Mouse (Mus musculus) hindbrain, embryonic 12.5 days (tissue): ENCODE results near the gene Hes6. TPM values are rescaled to one million over a fixed set of nuclear protein-coding genes. Genes with fewer than 3 reads are reported as not detected.
A peak's percentile ranks its signal among the peaks of the same experiment; 100 is the strongest.

Source experiments
- ATAC-seq: fragments of 200-750 bp; cut with Nextera tagmentation; 2 replicates; pipeline ENCODE4 v1.8.0; 2017; ENCODE audit warnings: moderate TSS enrichment; ENCODE audit not compliant: low FRiP score
- H3K27ac ChIP-seq: fragments of 300-500 bp; sonication (generic); 2 replicates; pipeline ENCODE4 v1.5.1; 2016; ENCODE audit warnings: mild to moderate bottlenecking
- H3K27me3 ChIP-seq: fragments of 300-500 bp; sonication (generic); 2 replicates; pipeline ENCODE4 v1.6.1; 2016; ENCODE audit warnings: mild to moderate bottlenecking
- H3K36me3 ChIP-seq: fragments of 300-500 bp; sonication (generic); 2 replicates; pipeline ENCODE4 v1.6.1; 2016; ENCODE audit warnings: mild to moderate bottlenecking
- H3K4me1 ChIP-seq: fragments of 300-500 bp; sonication (generic); 2 replicates; pipeline ENCODE4 v1.6.1; 2016
- H3K4me2 ChIP-seq: fragments of 300-500 bp; sonication (generic); replicated peaks from 2 replicates; pipeline ENCODE4 v1.6.1; 2016; ENCODE audit warnings: mild to moderate bottlenecking
- H3K4me3 ChIP-seq: fragments of 300-500 bp; sonication (generic); 2 replicates; pipeline ENCODE4 v1.5.1; 2016; ENCODE audit warnings: mild to moderate bottlenecking
- H3K9ac ChIP-seq: fragments of 300-500 bp; sonication (generic); 2 replicates; pipeline ENCODE4 v1.6.1; 2016; ENCODE audit warnings: mild to moderate bottlenecking, moderate library complexity
- H3K9me3 ChIP-seq: fragments of 300-500 bp; sonication (generic); replicated peaks from 2 replicates; pipeline ENCODE4 v1.6.1; 2016; ENCODE audit warnings: mild to moderate bottlenecking
- WGBS: fragments of 180-500 bp; shearing (Covaris S2); methylation state at CpG from one replicate; pipeline ENCODE4 v1.1.7; 2016; 5-methylcytosine and 5-hydroxymethylcytosine counted together
- polyA plus RNA-seq: library from polyadenylated mRNA; unstranded; fragments of >200 nt; fragmentation: Nextera tagmentation; extraction: Ambion mirVana; gene quantifications from 2 replicates; pipeline ENCODE4 v1.2.1, GENCODE M21; 2016

Hes6 gene
- polyA plus RNA-seq, 1 experiment from 2014 or later: 304 TPM

GRCm38 (mm10) chr1:91437083-91437400, 23.2 kb upstream of the Hes6 start:
- H3K4me1 ChIP-seq: peaks cover 6% of the 10 kb centered on the region
- H3K4me3 ChIP-seq: no peak overlapping the region
- peaks cover 9% of the 10 kb centered on the region; the same call in 1 of the 2 replicates for H3K36me3 ChIP-seq
- no peak for ATAC-seq
- no peak overlapping the region for H3K4me2 ChIP-seq
- H3K27me3 ChIP-seq: no peaks in the 10 kb centered on the region
- WGBS: 89% methylated on average over 3 of the region's 3 CpGs
- H3K27ac ChIP-seq: no peak overlapping the region
- H3K9me3 ChIP-seq: no peaks in the 10 kb centered on the region
- no peak overlapping the region for H3K9ac ChIP-seq

GRCm38 (mm10) chr1:91436380-91437082, 22.7 kb upstream of the Hes6 start:
- Histone ChIP-seq H3K4me1 (peaks cover 6% of the 10 kb centered on the region), H3K9ac (no peak overlapping the region), H3K36me3 (peaks cover 9% of the 10 kb centered on the region; the same call in 1 of the 2 replicates), H3K4me2 (no peak overlapping the region), H3K9me3 (no peaks in the 10 kb centered on the region), H3K27ac (no peak overlapping the region), H3K4me3 (no peak overlapping the region), H3K27me3 (no peaks in the 10 kb centered on the region)
- WGBS: 77% methylated on average over 6 of the region's 6 CpGs
- no peak for ATAC-seq

GRCm38 (mm10) chr1:91435606-91436130, 21.8 kb upstream of the Hes6 start:
- Histone ChIP-seq H3K4me2 (no peak overlapping the region), H3K4me3 (no peak overlapping the region), H3K27ac (no peak overlapping the region), H3K9me3 (no peaks in the 10 kb centered on the region), H3K9ac (no peak overlapping the region), H3K4me1 (peaks cover 6% of the 10 kb centered on the region), H3K27me3 (no peaks in the 10 kb centered on the region), H3K36me3 (peaks cover 9% of the 10 kb centered on the region; the same call in 1 of the 2 replicates)
- WGBS: 88% methylated on average over 13 of the region's 13 CpGs
- ATAC-seq: no peak

GRCm38 (mm10) chr1:91434905-91435304, 21.1 kb upstream of the Hes6 start:
- no peak overlapping the region for H3K9ac ChIP-seq
- 90% methylated on average over 8 of the region's 8 CpGs for WGBS
- ATAC-seq: no peak
- peaks cover 6% of the 10 kb centered on the region for H3K4me1 ChIP-seq
- H3K36me3 ChIP-seq: peaks cover 5% of the 10 kb centered on the region; the same call in 1 of the 2 replicates
- no peak overlapping the region for H3K27ac ChIP-seq
- no peak overlapping the region for H3K4me2 ChIP-seq
- H3K4me3 ChIP-seq: no peak overlapping the region
- H3K9me3 ChIP-seq: no peaks in the 10 kb centered on the region
- no peaks in the 10 kb centered on the region for H3K27me3 ChIP-seq

GRCm38 (mm10) chr1:91430761-91431160, 16.9 kb upstream of the Hes6 start:
- Histone ChIP-seq H3K4me2 (no peak overlapping the region), H3K36me3 (peaks cover 4% of the 10 kb centered on the region; the same call in 1 of the 2 replicates), H3K27ac (no peak overlapping the region), H3K4me3 (no peak overlapping the region), H3K4me1 (no peaks in the 10 kb centered on the region), H3K27me3 (no peaks in the 10 kb centered on the region), H3K9ac (no peak overlapping the region), H3K9me3 (no peaks in the 10 kb centered on the region)
- ATAC-seq: no peak
- 79% methylated on average over 7 of the region's 7 CpGs for WGBS

- 90% methylated on average over 10 of the region's 10 CpGs for WGBS
- Histone ChIP-seq H3K36me3 (peaks cover 7% of the 10 kb centered on the region; the same call in 1 of the 2 replicates), H3K4me1 (no peaks in the 10 kb centered on the region), H3K27ac (no peak overlapping the region), H3K4me2 (no peak overlapping the region), H3K9me3 (no peaks in the 10 kb centered on the region), H3K9ac (no peak overlapping the region), H3K27me3 (no peaks in the 10 kb centered on the region), H3K4me3 (no peak overlapping the region)
- no peak for ATAC-seq
These were observed 15.4 kb upstream of the Hes6 start for GRCm38 (mm10) chr1:91429212-91429611.

GRCm38 (mm10) chr1:91428614-91429013, 14.8 kb upstream of the Hes6 start:
- Histone ChIP-seq H3K4me2 (no peak overlapping the region), H3K9ac (no peak overlapping the region), H3K4me3 (no peak overlapping the region), H3K36me3 (peaks cover 7% of the 10 kb centered on the region; the same call in 1 of the 2 replicates), H3K27me3 (no peaks in the 10 kb centered on the region), H3K9me3 (no peaks in the 10 kb centered on the region), H3K4me1 (0 out of 2 replicates have a peak, but pooled peaks cover 2% of the 10 kb centered on the region), H3K27ac (no peak overlapping the region)
- no peak for ATAC-seq
- WGBS: 39% methylated on average over 4 of the region's 4 CpGs

GRCm38 (mm10) chr1:91426397-91426796, 12.6 kb upstream of the Hes6 start:
- H3K36me3 ChIP-seq: 0 out of 2 replicates have a peak, but pooled peaks cover 7% of the 10 kb centered on the region
- H3K9ac ChIP-seq: no peak overlapping the region
- no peak overlapping the region for H3K4me3 ChIP-seq
- 86% methylated on average over 9 of the region's 9 CpGs for WGBS
- no peak overlapping the region for H3K4me2 ChIP-seq
- H3K27ac ChIP-seq: no peak overlapping the region
- no peaks in the 10 kb centered on the region for H3K9me3 ChIP-seq
- 0 out of 2 replicates have a peak, but pooled peaks cover 5% of the 10 kb centered on the region for H3K4me1 ChIP-seq
- H3K27me3 ChIP-seq: no peaks in the 10 kb centered on the region
- ATAC-seq: no peak

GRCm38 (mm10) chr1:91420601-91421065, 6.8 kb upstream of the Hes6 start:
- H3K9me3 ChIP-seq: no peaks in the 10 kb centered on the region
- H3K4me3 ChIP-seq: no peak overlapping the region
- H3K27me3 ChIP-seq: no peaks in the 10 kb centered on the region
- no peak overlapping the region for H3K9ac ChIP-seq
- H3K27ac ChIP-seq: no peak overlapping the region
- H3K4me1 ChIP-seq: peaks cover 5% of the 10 kb centered on the region; the same call in 1 of the 2 replicates
- no peak for ATAC-seq
- peaks cover 10% of the 10 kb centered on the region; the same call in 1 of the 2 replicates for H3K36me3 ChIP-seq
- H3K4me2 ChIP-seq: no peak overlapping the region
- 94% methylated on average over 8 of the region's 8 CpGs for WGBS

- H3K27ac ChIP-seq: no peak overlapping the region; the same call in 1 of the 2 replicates
These were observed 6.2 kb upstream of the Hes6 start for GRCm38 (mm10) chr1:91419862-91420600.

GRCm38 (mm10) chr1:91417991-91418390, 4.2 kb upstream of the Hes6 start:
- H3K9me3 ChIP-seq: no peaks in the 10 kb centered on the region
- peaks cover 7% of the 10 kb centered on the region; the same call in 1 of the 2 replicates for H3K36me3 ChIP-seq
- no peak overlapping the region for H3K9ac ChIP-seq
- no peak overlapping the region for H3K4me2 ChIP-seq
- WGBS: 59% methylated on average over 1 of the region's 1 CpGs
- H3K27ac ChIP-seq: no peak overlapping the region
- ATAC-seq: no peak
- H3K27me3 ChIP-seq: no peaks in the 10 kb centered on the region
- H3K4me3 ChIP-seq: no peak overlapping the region
- peaks cover 20% of the 10 kb centered on the region for H3K4me1 ChIP-seq

More at GRCm38 (mm10) chr1:91419862-91420600, 6.2 kb upstream of the Hes6 start:
- no peak overlapping the region for H3K9ac ChIP-seq
- peaks cover 10% of the 10 kb centered on the region for H3K4me1 ChIP-seq
- H3K4me2 ChIP-seq: no peak overlapping the region
- WGBS: 62% methylated on average over 10 of the region's 10 CpGs
- H3K4me3 ChIP-seq: no peak overlapping the region
- H3K36me3 ChIP-seq: peaks cover 10% of the 10 kb centered on the region; the same call in 1 of the 2 replicates
- no peaks in the 10 kb centered on the region for H3K27me3 ChIP-seq
- H3K9me3 ChIP-seq: no peaks in the 10 kb centered on the region
- no peak for ATAC-seq

- H3K4me2 ChIP-seq: peak overlapping the region; percentile 92; the same call in 1 of the 2 replicates
- WGBS: 76% methylated on average over 5 of the region's 5 CpGs
- no peaks in the 10 kb centered on the region for H3K9me3 ChIP-seq
- no peaks in the 10 kb centered on the region for H3K27me3 ChIP-seq
- H3K4me1 ChIP-seq: peaks cover 38% of the 10 kb centered on the region
- H3K9ac ChIP-seq: peak overlapping the region; percentile 64; the same call in 1 of the 2 replicates
- H3K4me3 ChIP-seq: no peak overlapping the region
- H3K27ac ChIP-seq: peak overlapping the region; percentile 97
- ATAC-seq: no peak
- peaks cover 7% of the 10 kb centered on the region; the same call in 1 of the 2 replicates for H3K36me3 ChIP-seq
These were observed 1.5 kb upstream of the Hes6 start for GRCm38 (mm10) chr1:91415311-91415710.
